Mouse (Mus musculus) spleen, adult 18-20 months (tissue): ENCODE measurements around the gene Gorasp2.

Source experiments
- DNase-seq, 2 experiments: peaks; one replicate each; pipeline ENCODE4 v3.0.0; 2022; ENCODE audit warnings: mixed read lengths in 2 of 2

Gene Gorasp2

GRCm38 (mm10) chr2:70661715-70662495, 529 bp downstream of the Gorasp2 start, which contains the start of gene Gm26558:
TSS of gene Gm26558 (minus strand) at chr2:70662108.
- DNase-seq = no peak

GRCm38 (mm10) chr2:70663764-70664163, 2.4 kb downstream of the Gorasp2 start:
- no peak for DNase-seq

DNA sequence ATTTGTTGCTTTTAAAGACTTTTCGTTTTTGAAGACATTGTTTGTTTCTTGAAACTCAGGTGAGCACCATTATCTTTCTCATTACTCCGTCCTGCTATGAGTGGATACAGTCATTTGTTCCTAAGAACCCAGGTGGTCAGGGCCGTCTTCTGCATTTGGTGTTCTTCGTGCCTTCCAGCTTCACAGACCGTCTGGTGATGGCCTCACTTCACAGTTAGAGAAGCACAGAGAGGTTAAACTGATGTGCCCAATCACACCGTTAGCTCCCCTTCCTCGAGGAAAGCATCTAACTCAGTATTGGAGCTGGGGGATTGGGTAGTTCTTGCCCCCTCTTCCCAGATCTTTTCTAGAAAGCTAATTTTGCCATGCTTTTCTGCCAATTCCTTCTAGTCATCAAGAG, 5.6 kb downstream of the Gorasp2 start:
- no peak for DNase-seq

- DNase-seq = no peak
These were observed 7.9 kb downstream of the Gorasp2 start for GRCm38 (mm10) chr2:70669241-70669640.

GRCm38 (mm10) chr2:70669896-70670295, 8.5 kb downstream of the Gorasp2 start:
- DNase-seq = no peak

GRCm38 (mm10) chr2:70672476-70672875, 11.1 kb downstream of the Gorasp2 start:
- DNase-seq = no peak

DNA sequence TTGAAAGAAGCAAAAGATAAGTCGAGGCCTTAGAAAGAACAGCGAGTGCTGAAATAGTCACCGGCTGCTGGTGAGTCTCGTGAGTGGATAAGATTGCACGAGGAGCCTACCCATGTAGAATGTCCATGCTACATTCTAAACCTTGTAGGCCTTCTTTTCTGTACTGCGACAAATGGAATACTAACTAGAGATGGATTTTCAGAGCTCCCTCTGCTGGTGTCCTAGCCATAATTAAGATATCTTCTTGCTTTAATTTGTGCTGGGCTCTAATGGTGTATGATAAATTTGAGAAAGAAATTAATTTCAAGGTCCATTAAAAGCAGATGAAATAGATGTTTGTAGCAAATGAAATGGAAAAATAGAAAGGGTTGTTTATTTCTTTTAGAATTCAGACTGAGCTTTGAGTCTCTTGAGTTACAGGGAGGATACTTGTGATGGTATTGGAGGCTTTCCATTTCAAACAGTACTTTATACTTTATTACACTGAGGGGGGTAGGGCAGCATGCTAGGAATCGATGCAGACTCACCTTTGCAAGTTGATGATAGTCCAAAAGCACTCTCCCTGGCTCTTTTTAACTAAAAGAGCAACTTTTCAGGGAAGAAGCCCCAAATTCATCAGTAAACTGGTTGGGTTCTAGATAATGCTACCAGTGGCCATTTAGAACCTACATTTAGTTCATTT, 12.2 kb downstream of the Gorasp2 start:
- no peak for DNase-seq

GRCm38 (mm10) chr2:70682324-70682723, 20.9 kb downstream of the Gorasp2 start:
- DNase-seq = no peak

- DNase-seq = no peak
These were observed 27.2 kb downstream of the Gorasp2 start for GRCm38 (mm10) chr2:70688454-70689078.

GRCm38 (mm10) chr2:70690195-70690594, 28.8 kb downstream of the Gorasp2 start:
- no peak for DNase-seq

GRCm38 (mm10) chr2:70695712-70696111, 34.3 kb downstream of the Gorasp2 start:
- DNase-seq = no peak

DNA sequence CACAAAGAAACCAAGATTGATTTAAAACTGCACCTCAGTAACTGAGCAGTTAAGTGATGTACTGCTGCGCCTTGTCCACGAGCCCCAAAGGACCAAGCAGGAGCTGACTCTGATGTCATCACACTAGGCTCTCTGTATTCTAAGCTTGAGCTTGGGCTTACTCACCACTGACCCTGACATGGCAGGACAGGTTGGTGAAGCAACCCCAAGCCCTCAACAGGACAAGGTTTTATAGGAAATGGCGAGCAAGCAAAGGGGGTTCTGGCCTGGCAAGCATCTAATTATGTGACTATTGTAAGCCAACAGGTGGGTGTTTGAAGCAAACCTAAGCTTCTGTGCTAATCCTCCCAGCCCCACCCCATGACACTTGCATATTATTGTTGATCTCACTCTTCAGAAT, 39.5 kb downstream of the Gorasp2 start:
- DNase-seq = no peak

DNA sequence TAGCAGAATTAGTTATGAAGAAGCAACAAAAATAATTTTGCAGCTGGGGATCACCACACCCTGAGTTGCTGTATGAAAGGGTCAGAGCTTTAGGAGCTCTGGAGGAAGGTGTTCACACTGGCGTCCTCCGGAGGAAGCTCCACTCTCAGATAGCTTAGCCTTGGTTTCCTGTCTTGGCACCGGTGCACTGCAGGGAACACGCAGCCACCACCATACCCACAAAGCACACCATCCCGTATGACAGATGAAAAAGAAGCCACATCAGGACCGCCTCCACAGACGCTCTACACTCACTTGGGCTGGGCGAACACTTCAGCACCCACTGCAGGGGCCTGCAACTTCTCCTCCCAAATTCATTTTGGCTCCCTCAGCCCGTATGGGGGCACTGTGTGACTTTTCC, 40.2 kb downstream of the Gorasp2 start:
- no peak for DNase-seq

GRCm38 (mm10) chr2:70702403-70702802, 41.0 kb downstream of the Gorasp2 start:
- no peak for DNase-seq

DNA sequence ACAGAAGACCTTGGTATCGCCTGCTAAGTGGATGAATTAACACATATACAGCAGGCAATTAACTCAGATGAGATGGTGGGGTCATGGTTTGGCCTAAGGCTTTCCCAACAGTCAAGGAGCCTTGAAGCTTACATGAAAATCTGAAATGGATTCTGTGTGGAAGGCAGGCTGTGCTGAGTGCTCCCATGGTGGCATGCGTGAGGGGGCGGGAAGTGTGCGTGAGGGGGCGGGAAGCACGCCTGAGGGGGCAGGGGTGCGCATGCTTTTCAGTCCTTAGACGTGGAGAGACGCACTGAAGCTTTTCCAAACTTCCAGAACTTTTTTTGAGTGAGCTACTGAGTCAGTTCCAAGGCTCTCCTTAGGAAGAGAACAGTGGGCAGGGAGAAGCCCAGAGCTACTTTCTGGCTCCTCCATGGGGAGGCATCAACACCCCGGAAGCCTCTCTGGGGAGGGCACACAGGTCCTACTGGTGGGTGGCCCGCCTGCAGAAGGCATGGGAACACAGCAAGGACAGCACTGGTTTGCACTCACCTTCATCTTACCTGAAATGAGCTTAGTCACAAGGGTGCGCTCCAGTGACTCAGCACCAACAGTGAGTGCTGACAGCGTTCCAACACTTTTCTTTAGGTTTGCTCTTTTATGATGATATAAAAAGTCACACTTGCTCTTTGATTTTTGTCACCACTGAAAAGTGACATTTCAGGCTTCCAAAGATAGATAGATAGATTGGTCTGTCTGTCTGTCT, 47.8 kb downstream of the Gorasp2 start:
- no peak for DNase-seq

- DNase-seq = no peak
These were observed 48.9 kb downstream of the Gorasp2 start for GRCm38 (mm10) chr2:70710236-70710635.

- no peak for DNase-seq
These were observed 49.5 kb downstream of the Gorasp2 start for GRCm38 (mm10) chr2:70710878-70711277.

GRCm38 (mm10) chr2:70723610-70724243, 62.4 kb downstream of the Gorasp2 start:
- DNase-seq = no peak

DNA sequence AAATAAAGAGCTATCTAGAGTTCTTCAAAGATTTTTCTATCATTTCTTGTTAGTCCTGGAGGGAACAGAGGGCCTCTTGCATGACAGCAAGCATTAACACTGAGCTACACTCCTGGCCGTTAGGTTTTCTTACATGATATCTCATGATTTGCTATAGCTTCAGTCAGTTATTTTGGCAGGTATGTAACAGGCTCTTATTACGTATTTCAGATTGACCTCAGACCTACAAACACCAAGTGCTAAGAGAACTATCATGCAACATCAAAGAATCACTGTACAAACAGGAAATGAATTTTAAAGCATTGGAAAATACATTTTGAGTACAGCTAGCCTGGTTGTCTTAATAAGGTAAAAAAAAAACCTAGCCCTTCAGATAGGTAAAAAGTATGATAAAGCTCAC, 65.7 kb downstream of the Gorasp2 start:
- no peak for DNase-seq

GRCm38 (mm10) chr2:70735534-70735933, 74.2 kb downstream of the Gorasp2 start:
- DNase-seq = no peak

- DNase-seq = no peak
These were observed 74.6 kb downstream of the Gorasp2 start for GRCm38 (mm10) chr2:70736008-70736407.

- DNase-seq = no peak
These were observed 80.5 kb downstream of the Gorasp2 start for GRCm38 (mm10) chr2:70741901-70742300.

GRCm38 (mm10) chr2:70742588-70742987, 81.2 kb downstream of the Gorasp2 start:
- DNase-seq = no peak
